Mouse (Mus musculus): ENCODE results near the gene Lrrfip2.

Lrrfip2 gene

DNA sequence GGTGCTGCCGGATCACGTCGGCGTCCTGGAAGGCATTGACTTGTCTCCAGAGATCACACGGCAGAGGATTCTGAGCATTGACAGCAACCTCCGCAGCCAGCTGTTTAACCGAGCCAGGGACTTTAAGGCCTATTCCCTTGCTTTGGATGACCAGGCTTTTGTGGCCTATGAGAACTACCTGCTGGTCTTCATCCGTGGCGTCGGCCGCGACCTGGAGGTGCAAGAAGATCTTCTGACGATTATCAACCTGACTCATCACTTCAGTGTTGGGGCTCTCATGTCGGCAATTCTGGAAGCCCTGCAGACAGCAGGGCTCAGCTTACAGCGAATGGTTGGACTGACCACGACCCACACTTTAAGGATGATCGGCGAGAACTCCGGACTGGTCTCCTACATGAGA lies 155.0 kb downstream of the Lrrfip2 start:
- in situ Hi-C loops (cut with MboI, MseI) = no loop called here

DNA sequence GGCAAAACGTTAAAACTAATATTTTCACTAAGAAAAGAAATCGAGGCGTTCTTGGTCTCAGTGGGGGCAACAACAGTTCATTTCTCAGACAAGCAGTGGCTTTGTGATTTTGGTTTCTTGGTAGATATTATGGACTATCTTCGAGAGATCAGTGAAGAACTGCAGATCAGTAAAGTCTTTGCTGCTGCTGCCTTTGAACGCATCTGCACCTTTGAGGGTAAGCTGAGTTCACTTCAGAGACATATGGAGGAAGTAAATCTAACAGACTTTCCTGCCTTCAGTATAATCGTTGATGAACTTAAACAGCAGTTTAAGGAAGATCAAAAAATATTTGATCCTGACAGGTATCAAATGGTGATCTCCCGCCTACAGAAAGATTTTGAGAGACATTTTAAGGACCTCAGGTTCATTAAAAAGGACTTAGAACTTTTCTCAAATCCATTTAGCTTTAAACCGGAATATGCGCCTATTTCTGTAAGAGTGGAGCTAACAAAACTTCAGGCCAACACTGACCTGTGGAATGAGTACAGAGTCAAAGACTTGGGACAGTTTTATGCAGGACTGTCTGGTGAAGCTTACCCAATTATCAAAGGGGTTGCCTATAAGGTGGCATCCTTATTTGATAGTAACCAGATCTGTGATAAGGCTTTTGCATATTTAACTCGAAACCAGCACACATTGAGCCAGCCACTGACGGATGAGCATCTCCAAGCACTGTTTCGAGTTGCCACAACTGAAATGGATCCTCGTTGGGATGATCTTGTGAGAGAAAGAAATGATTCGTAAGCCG lies 155.8 kb downstream of the Lrrfip2 start:
- in situ Hi-C loops (cut with MboI, MseI) = no loop called here

DNA sequence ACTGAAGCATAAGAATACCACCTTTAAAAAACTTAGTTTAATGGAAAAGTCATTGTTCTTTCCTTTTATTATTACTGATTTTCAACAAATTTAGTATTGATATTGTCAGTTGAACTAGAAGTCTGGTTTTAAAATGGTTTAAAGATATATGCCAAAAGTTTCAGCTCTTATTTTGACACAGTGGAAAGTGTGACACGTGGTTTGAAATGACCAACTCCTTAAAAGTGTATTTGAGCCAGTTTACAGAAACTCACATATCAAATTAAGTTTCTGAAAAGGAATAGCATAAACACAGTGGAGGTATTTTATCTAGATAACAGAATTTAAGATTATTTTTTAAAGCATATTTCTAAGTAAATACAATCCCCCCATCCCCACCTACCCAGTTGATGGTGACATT lies 156.6 kb downstream of the Lrrfip2 start:
- in situ Hi-C loops (cut with MboI, MseI) = no loop called here

DNA sequence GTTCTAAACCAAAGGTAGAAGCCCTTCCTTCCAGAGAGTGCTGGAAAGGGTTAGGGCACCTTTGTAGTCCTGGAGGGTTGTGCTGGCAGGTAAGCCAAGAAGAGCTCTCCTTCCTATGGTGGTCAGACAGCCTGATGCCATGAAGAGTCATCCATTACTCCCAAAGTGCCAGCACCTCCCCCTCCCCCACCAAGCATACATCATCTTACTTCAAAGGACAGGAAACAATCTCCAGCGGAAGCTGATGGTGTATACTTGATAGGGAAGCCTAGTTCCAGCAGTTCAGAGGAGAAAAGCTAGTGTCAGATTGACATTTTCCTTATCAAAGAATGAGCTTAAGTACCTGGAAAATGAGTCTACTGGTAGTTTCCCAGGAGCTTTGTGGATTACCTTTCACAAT lies 157.8 kb downstream of the Lrrfip2 start:
- in situ Hi-C loops (cut with MboI, MseI) = no loop called here

Measured in T-helper 1 cell (primary cell).